Mouse (Mus musculus) stomach, embryonic 16.5 days (tissue): Measurements from ENCODE around the gene Tmem88b. TPM values are rescaled to one million over a fixed set of nuclear protein-coding genes. Genes with fewer than 3 reads are reported as not detected.
A peak's percentile ranks its signal among the peaks of the same experiment; 100 is the strongest.

Experiments
- ATAC-seq: fragments of 200-750 bp; cut with Nextera tagmentation; 2 replicates; pipeline ENCODE4 v1.8.0; 2017; ENCODE audit warnings: moderate number of reproducible peaks, moderate TSS enrichment; ENCODE audit not compliant: insufficient read depth, low FRiP score
- H3K27ac ChIP-seq: fragments of 300-500 bp; sonication (generic); 2 replicates; pipeline ENCODE4 v1.5.1; 2014; ENCODE audit warnings: low read length
- H3K27me3 ChIP-seq: fragments of 300-500 bp; sonication (generic); 2 replicates; pipeline ENCODE4 v1.6.1; 2014; ENCODE audit warnings: low read length, control low read depth, mixed read lengths; ENCODE audit not compliant: control insufficient read depth, insufficient read depth
- H3K36me3 ChIP-seq: fragments of 300-500 bp; sonication (generic); 2 replicates; pipeline ENCODE4 v1.6.1; 2014; ENCODE audit warnings: low read length; ENCODE audit not compliant: control insufficient read depth, insufficient read depth
- H3K4me1 ChIP-seq: fragments of 300-500 bp; sonication (generic); 2 replicates; pipeline ENCODE4 v1.6.1; 2014; ENCODE audit warnings: low read length, control low read depth, mixed read lengths; ENCODE audit not compliant: control insufficient read depth, insufficient read depth
- H3K4me2 ChIP-seq: fragments of 300-500 bp; sonication (generic); 2 replicates; pipeline ENCODE4 v1.6.1; 2014; ENCODE audit warnings: low read depth, low read length, mixed read lengths
- H3K4me3 ChIP-seq: fragments of 300-500 bp; sonication (generic); replicated peaks from 2 replicates; pipeline ENCODE4 v1.5.1; 2014; ENCODE audit warnings: mild to moderate bottlenecking, low read length
- H3K9ac ChIP-seq: fragments of 300-500 bp; sonication (generic); 2 replicates; pipeline ENCODE4 v1.6.1; 2014; ENCODE audit warnings: low read length
- H3K9me3 ChIP-seq: fragments of 300-500 bp; sonication (generic); replicated peaks from 2 replicates; pipeline ENCODE4 v1.6.1; 2016; ENCODE audit warnings: low read length, control low read depth; ENCODE audit not compliant: control insufficient read depth
- WGBS: fragments of 180-500 bp; shearing (Covaris S2); extraction: QIAGEN DNeasy Blood & Tissue Kit; methylation state at CpG from one replicate; pipeline ENCODE4 v1.1.7; 2014; 5-methylcytosine and 5-hydroxymethylcytosine counted together
- polyA plus RNA-seq: library from polyadenylated mRNA; unstranded; fragments of >200 nt; fragmentation: Nextera tagmentation; extraction: Ambion mirVana; gene quantifications from 2 replicates; pipeline ENCODE4 v1.2.1, GENCODE M21; 2015

Gene Tmem88b
- polyA plus RNA-seq, 1 experiment from 2014 or later, result 0.43 TPM

GRCm38 (mm10) chr4:155760613-155761355 is 24.9 kb downstream of the Tmem88b start, which contains the start of gene Atad3a:
Atad3a (minus strand) TSS chr4:155761093.
- H3K9ac ChIP-seq, result peak within 1 kb of the TSS; percentile 84

GRCm38 (mm10) chr4:155759862-155760612 is 25.6 kb downstream of the Tmem88b start:
- 1% methylated on average over 10 of the region's 10 CpGs for WGBS
- ATAC-seq, result no peak

More at GRCm38 (mm10) chr4:155760613-155761355, 24.9 kb downstream of the Tmem88b start, which contains the start of gene Atad3a:
- H3K9me3 ChIP-seq, result no peaks in the 10 kb centered on the region
- H3K36me3 ChIP-seq, result no peaks in the 10 kb centered on the region
- H3K4me2 ChIP-seq, result peak within 1 kb of the TSS; percentile 94
- peak; percentile 95 for ATAC-seq
- H3K4me3 ChIP-seq, result peak within 1 kb of the TSS; percentile 82
- no peaks in the 10 kb centered on the region for H3K27me3 ChIP-seq
- H3K4me1 ChIP-seq, result peaks cover 15% of the 10 kb centered on the region
- H3K27ac ChIP-seq, result peak within 1 kb of the TSS; percentile 46
- WGBS, result under 1% methylated on average over 68 of the region's 68 CpGs

GRCm38 (mm10) chr4:155757011-155757410 is 28.7 kb downstream of the Tmem88b start:
- H3K4me3 ChIP-seq, result no peak overlapping the region
- no peaks in the 10 kb centered on the region for H3K27me3 ChIP-seq
- no peak overlapping the region for H3K27ac ChIP-seq
- ATAC-seq, result no peak
- no peak overlapping the region for H3K9ac ChIP-seq
- H3K36me3 ChIP-seq, result peaks cover 14% of the 10 kb centered on the region; the same call in 1 of the 2 replicates
- no peak overlapping the region for H3K4me2 ChIP-seq
- peaks cover 15% of the 10 kb centered on the region for H3K4me1 ChIP-seq
- no peaks in the 10 kb centered on the region for H3K9me3 ChIP-seq
- 94% methylated on average over 12 of the region's 12 CpGs for WGBS

More at GRCm38 (mm10) chr4:155759862-155760612, 25.6 kb downstream of the Tmem88b start:
- Histone ChIP-seq H3K4me3 (peak overlapping the region; percentile 82), H3K36me3 (peaks cover 5% of the 10 kb centered on the region; the same call in 1 of the 2 replicates), H3K4me2 (peak overlapping the region; percentile 94), H3K27ac (peak overlapping the region; percentile 46; the same call in 1 of the 2 replicates), H3K9me3 (no peaks in the 10 kb centered on the region), H3K4me1 (peaks cover 15% of the 10 kb centered on the region), H3K9ac (peak overlapping the region; percentile 84), H3K27me3 (no peaks in the 10 kb centered on the region)

GRCm38 (mm10) chr4:155746575-155747490 is 38.8 kb downstream of the Tmem88b start:
- Histone ChIP-seq H3K4me3 (no peak overlapping the region), H3K36me3 (peaks cover 10% of the 10 kb centered on the region; the same call in 1 of the 2 replicates), H3K27me3 (no peaks in the 10 kb centered on the region), H3K9ac (no peak overlapping the region), H3K4me2 (no peak overlapping the region), H3K27ac (no peak overlapping the region), H3K4me1 (no peaks in the 10 kb centered on the region), H3K9me3 (no peaks in the 10 kb centered on the region)
- 88% methylated on average over 17 of the region's 17 CpGs for WGBS
- no peak for ATAC-seq

- Histone ChIP-seq H3K4me1 (no peaks in the 10 kb centered on the region), H3K9me3 (no peaks in the 10 kb centered on the region), H3K36me3 (peaks cover 10% of the 10 kb centered on the region; the same call in 1 of the 2 replicates), H3K4me2 (no peak overlapping the region), H3K9ac (no peak overlapping the region), H3K27ac (no peak overlapping the region), H3K27me3 (no peaks in the 10 kb centered on the region), H3K4me3 (no peak overlapping the region)
- ATAC-seq, result no peak
- 82% methylated on average over 8 of the region's 8 CpGs for WGBS
Observed at GRCm38 (mm10) chr4:155746036-155746548, 39.6 kb downstream of the Tmem88b start.

- Histone ChIP-seq H3K4me1 (no peaks in the 10 kb centered on the region), H3K27me3 (no peaks in the 10 kb centered on the region), H3K36me3 (peaks cover 15% of the 10 kb centered on the region; the same call in 1 of the 2 replicates), H3K4me2 (no peak overlapping the region), H3K27ac (no peak overlapping the region), H3K9ac (no peak overlapping the region), H3K4me3 (no peak overlapping the region), H3K9me3 (no peaks in the 10 kb centered on the region)
- WGBS, result 91% methylated on average over 5 of the region's 5 CpGs
- ATAC-seq, result no peak
Observed at GRCm38 (mm10) chr4:155745136-155745535, 40.5 kb downstream of the Tmem88b start.

GRCm38 (mm10) chr4:155744474-155744873 is 41.2 kb downstream of the Tmem88b start:
- H3K36me3 ChIP-seq, result peaks cover 20% of the 10 kb centered on the region; the same call in 1 of the 2 replicates
- no peak overlapping the region for H3K9ac ChIP-seq
- H3K4me1 ChIP-seq, result no peaks in the 10 kb centered on the region
- H3K4me2 ChIP-seq, result no peak overlapping the region
- H3K27ac ChIP-seq, result no peak overlapping the region
- ATAC-seq, result no peak
- WGBS, result 89% methylated on average over 8 of the region's 8 CpGs
- H3K4me3 ChIP-seq, result no peak overlapping the region
- H3K27me3 ChIP-seq, result no peaks in the 10 kb centered on the region
- H3K9me3 ChIP-seq, result no peaks in the 10 kb centered on the region

GRCm38 (mm10) chr4:155742684-155743083 is 43.0 kb downstream of the Tmem88b start:
- H3K27me3 ChIP-seq, result no peaks in the 10 kb centered on the region
- no peaks in the 10 kb centered on the region for H3K4me1 ChIP-seq
- H3K9me3 ChIP-seq, result no peaks in the 10 kb centered on the region
- no peak for ATAC-seq
- peaks cover 20% of the 10 kb centered on the region; the same call in 1 of the 2 replicates for H3K36me3 ChIP-seq
- H3K4me3 ChIP-seq, result no peak overlapping the region
- 92% methylated on average over 5 of the region's 5 CpGs for WGBS
- H3K4me2 ChIP-seq, result no peak overlapping the region
- H3K27ac ChIP-seq, result no peak overlapping the region
- H3K9ac ChIP-seq, result no peak overlapping the region
